Mouse (Mus musculus) forebrain, embryonic 16.5 days (tissue): Measurements from ENCODE around the gene Arl13a. TPM values are rescaled to one million over a fixed set of nuclear protein-coding genes. Genes with fewer than 3 reads are reported as not detected.
A peak's percentile ranks its signal among the peaks of the same experiment; 100 is the strongest.

Source experiments
- ATAC-seq: fragments of 200-750 bp; cut with Nextera tagmentation; 2 replicates; pipeline ENCODE4 v1.8.0; 2017; ENCODE audit warnings: mild to moderate bottlenecking, moderate library complexity
- H3K27ac ChIP-seq: fragments of 300-500 bp; sonication (generic); 2 replicates; pipeline ENCODE4 v1.5.1; 2014; ENCODE audit warnings: low read length, control low read depth
- H3K27me3 ChIP-seq: fragments of 300-500 bp; sonication (generic); replicated peaks from 2 replicates; pipeline ENCODE4 v1.6.1; 2014; ENCODE audit warnings: low read length; ENCODE audit not compliant: control insufficient read depth, insufficient read depth
- H3K36me3 ChIP-seq: fragments of 300-500 bp; sonication (generic); 2 replicates; pipeline ENCODE4 v1.6.1; 2014; ENCODE audit not compliant: control insufficient read depth, insufficient read depth
- H3K4me1 ChIP-seq: fragments of 300-500 bp; sonication (generic); replicated peaks from 2 replicates; pipeline ENCODE4 v1.6.1; 2014; ENCODE audit warnings: low read length; ENCODE audit not compliant: control insufficient read depth, insufficient read depth
- H3K4me2 ChIP-seq: fragments of 300-500 bp; sonication (generic); 2 replicates; pipeline ENCODE4 v1.6.1; 2014; ENCODE audit warnings: mild to moderate bottlenecking, low read length, control low read depth
- H3K4me3 ChIP-seq: fragments of 300-500 bp; sonication (generic); replicated peaks from 2 replicates; pipeline ENCODE4 v1.5.1; 2014; ENCODE audit warnings: mild to moderate bottlenecking, low read length, control low read depth
- H3K9ac ChIP-seq: fragments of 300-500 bp; sonication (generic); replicated peaks from 2 replicates; pipeline ENCODE4 v1.6.1; 2014; ENCODE audit warnings: low read depth, low read length, control low read depth
- H3K9me3 ChIP-seq: fragments of 300-500 bp; sonication (generic); 2 replicates; pipeline ENCODE4 v1.6.1; 2016; ENCODE audit warnings: low read length; ENCODE audit not compliant: control insufficient read depth
- WGBS: fragments of 180-500 bp; shearing (Covaris S2); extraction: QIAGEN DNeasy Blood & Tissue Kit; methylation state at CpG from one replicate; pipeline ENCODE4 v1.1.7; 2014; 5-methylcytosine and 5-hydroxymethylcytosine counted together
- polyA plus RNA-seq: library from polyadenylated mRNA; unstranded; fragments of >200 nt; fragmentation: Nextera tagmentation; extraction: Ambion mirVana; gene quantifications from 2 replicates; pipeline ENCODE4 v1.2.1, GENCODE M21; 2015

The Arl13a gene
- polyA plus RNA-seq, 1 experiment from 2014 or later, result not detected

DNA sequence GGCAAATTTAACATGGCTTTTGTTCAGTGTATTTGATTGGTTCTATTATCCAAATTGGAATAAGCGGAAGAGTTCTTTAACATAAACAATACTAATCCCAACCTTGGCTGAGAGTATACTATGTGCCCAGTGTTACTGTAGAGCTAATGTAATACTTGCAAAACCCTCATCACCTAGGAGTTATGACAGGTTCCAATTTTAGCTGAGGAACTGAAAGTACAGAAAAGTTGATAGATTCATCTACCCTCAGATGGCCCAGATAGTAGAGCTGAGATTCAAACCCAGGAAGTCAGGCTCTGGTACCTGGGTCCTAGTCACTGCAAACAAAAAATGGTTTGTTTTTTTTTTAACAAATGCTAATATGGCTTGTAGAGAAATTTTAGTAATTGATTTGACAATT lies 16.7 kb upstream of the Arl13a start:
- no peak overlapping the region for H3K9ac ChIP-seq
- no peak for ATAC-seq
- no peaks in the 10 kb centered on the region for H3K27me3 ChIP-seq
- H3K4me3 ChIP-seq, result no peak overlapping the region
- no peaks in the 10 kb centered on the region for H3K36me3 ChIP-seq
- 84% methylated on average over 1 of the region's 1 CpGs for WGBS
- H3K4me1 ChIP-seq, result 0 out of 2 replicates have a peak, but pooled peaks cover 2% of the 10 kb centered on the region
- no peak overlapping the region for H3K4me2 ChIP-seq
- H3K27ac ChIP-seq, result no peak overlapping the region
- no peaks in the 10 kb centered on the region for H3K9me3 ChIP-seq

DNA sequence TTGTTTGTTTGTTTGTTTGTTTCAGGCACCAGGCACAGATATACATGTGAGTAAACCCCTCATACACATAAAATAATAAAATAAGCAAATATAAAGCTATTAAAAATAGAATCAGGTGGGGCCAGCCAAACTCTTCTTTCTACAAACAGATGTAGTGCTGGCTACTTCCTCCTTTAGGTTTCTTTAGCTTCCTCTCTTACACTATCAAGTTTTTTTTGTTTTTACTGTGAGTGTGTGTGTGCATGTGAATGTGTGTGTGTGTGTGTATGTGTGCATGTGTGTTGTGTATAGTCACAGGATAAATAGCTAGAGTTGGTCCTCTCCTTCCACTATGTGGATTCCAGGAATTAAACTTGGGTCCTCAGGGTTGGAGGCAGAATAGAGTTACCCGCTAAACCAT lies 12.6 kb upstream of the Arl13a start:
- H3K27me3 ChIP-seq, result no peaks in the 10 kb centered on the region
- H3K4me1 ChIP-seq, result 0 out of 2 replicates have a peak, but pooled peaks cover 2% of the 10 kb centered on the region
- H3K36me3 ChIP-seq, result no peaks in the 10 kb centered on the region
- H3K4me3 ChIP-seq, result no peak overlapping the region
- H3K27ac ChIP-seq, result no peak overlapping the region
- WGBS, result 97% methylated on average over 1 of the region's 1 CpGs
- no peaks in the 10 kb centered on the region for H3K9me3 ChIP-seq
- no peak overlapping the region for H3K9ac ChIP-seq
- ATAC-seq, result no peak
- no peak overlapping the region for H3K4me2 ChIP-seq

DNA sequence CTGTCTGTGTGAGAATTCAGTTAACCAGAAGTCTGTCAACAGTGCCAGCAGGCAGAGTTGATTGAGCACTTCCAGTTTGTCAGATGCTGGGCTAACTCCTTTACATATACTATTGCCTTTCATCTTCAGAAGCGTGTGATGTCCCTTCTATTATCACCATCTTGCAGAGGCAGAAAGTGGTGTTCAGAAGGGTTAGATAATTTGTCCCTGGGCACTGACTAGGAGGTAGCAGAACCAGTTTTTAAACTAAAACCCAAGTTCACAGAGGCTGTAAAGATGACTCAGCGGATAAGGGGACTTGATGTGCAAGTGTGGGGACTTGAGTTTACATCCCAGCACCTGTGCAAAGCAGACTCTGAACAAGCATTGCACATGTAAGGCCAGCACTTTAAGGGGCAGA lies 21.2 kb downstream of the Arl13a start:
- no peaks in the 10 kb centered on the region for H3K9me3 ChIP-seq
- no peaks in the 10 kb centered on the region for H3K27me3 ChIP-seq
- no peak overlapping the region for H3K27ac ChIP-seq
- no peaks in the 10 kb centered on the region for H3K36me3 ChIP-seq
- ATAC-seq, result no peak
- H3K4me2 ChIP-seq, result no peak overlapping the region
- 87% methylated on average over 2 of the region's 2 CpGs for WGBS
- no peak overlapping the region for H3K9ac ChIP-seq
- H3K4me3 ChIP-seq, result no peak overlapping the region
- H3K4me1 ChIP-seq, result no peaks in the 10 kb centered on the region

DNA sequence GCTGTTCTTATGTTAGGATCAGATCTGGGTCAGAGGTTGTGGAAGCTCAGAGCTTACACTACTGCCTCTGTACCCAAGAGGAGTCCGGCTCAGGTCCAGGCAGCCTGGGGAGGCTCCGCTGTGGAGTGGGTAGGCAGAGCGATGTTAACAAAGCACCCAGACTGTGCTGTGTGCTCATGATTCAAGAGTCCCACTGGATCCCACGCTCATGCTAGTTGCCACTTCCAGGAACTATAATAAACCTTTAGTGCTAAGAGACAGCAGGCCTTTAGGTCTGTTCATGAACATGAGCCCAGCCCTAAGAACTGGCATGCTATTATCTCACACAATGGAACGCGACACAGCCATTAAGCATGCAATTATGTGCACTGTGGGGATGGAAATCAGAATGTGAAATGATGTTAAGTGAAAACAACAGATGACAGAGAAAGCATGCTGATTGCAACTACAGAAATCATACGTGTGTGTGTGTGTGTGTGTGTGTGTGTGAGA lies 23.9 kb downstream of the Arl13a start:
- no peaks in the 10 kb centered on the region for H3K9me3 ChIP-seq
- H3K27me3 ChIP-seq, result no peaks in the 10 kb centered on the region
- H3K27ac ChIP-seq, result no peak overlapping the region
- no peaks in the 10 kb centered on the region for H3K36me3 ChIP-seq
- ATAC-seq, result peak; percentile 54; the same call in 1 of the 2 replicates
- no peak overlapping the region for H3K4me2 ChIP-seq
- 59% methylated on average over 7 of the region's 7 CpGs for WGBS
- no peaks in the 10 kb centered on the region for H3K4me1 ChIP-seq
- H3K4me3 ChIP-seq, result no peak overlapping the region
- no peak overlapping the region for H3K9ac ChIP-seq

DNA sequence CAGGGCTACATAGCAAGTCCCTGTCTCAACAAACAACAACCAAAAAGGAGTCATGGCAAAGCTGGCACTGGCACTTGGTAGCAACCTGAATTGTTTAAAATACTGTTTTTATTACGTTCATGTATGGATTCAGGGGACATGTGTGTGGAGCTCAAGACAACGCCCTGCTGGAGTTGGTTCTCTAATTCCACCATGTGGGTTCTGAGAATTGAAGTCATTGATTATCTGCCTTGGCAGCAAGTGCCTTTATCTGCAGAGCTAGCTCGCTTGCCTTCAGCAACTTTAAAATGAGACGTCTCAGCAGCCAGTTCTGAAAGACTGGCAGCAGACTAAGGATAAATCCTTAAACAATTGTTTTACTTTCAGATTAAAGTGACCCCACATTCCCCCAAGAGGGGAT lies 30.9 kb downstream of the Arl13a start:
- no peak overlapping the region for H3K4me3 ChIP-seq
- H3K9ac ChIP-seq, result no peak overlapping the region

DNA sequence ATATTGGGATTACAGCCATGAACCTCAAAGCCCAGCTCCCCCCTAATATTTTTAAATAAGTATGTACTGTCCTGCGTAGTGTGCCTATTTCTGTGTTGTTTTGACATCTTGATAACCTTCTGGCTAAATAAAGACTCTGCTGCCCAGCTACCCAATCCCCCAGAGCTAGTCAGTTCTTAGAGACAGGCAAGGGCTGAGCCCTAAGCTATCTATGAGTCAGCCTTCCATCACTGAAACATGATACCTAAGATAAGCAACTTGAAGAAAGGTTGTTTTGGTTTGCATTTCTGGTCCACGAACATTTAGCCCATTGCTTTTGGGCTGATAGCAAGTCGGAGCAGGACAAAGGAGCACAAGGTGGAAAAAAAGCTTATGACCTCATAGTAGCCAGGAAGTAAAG lies 33.3 kb downstream of the Arl13a start:
- 82% methylated on average over 3 of the region's 3 CpGs for WGBS
- no peak for ATAC-seq

More for the DNA sequence above, 30.9 kb downstream of the Arl13a start:
- Histone ChIP-seq H3K4me2 (no peak overlapping the region), H3K36me3 (no peaks in the 10 kb centered on the region), H3K27ac (no peak overlapping the region), H3K9me3 (no peaks in the 10 kb centered on the region), H3K4me1 (no peaks in the 10 kb centered on the region), H3K27me3 (no peaks in the 10 kb centered on the region)
- ATAC-seq, result no peak
- WGBS, result 52% methylated on average over 4 of the region's 4 CpGs

DNA sequence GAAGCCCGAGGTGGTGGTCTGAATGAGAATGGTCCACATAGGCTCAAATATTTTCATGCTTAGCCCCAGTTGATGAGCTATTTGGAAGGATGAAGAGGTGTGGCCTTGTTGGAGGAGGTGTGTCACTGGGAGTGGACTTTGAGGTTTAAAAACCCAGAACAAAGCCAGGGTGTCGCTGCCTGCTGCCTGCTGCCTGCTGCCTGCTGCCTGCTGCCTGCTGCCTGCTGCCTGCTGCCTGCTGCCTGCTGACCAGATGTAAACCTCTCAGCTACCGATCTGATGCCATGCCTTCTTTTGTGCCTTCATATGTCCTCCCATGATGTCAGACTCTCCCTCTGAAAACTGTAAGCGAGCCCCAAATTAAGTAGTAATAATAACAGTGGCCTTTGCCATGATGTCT lies 34.6 kb downstream of the Arl13a start, which contains the start of gene Nox1:
Nox1 (minus strand) TSS at position 101 of the 400 bp plus-strand sequence.
- Histone ChIP-seq H3K27me3 (no peaks in the 10 kb centered on the region), H3K4me3 (no peak within 1 kb of the TSS), H3K9ac (no peak within 1 kb of the TSS), H3K36me3 (no peaks in the 10 kb centered on the region), H3K4me1 (no peaks in the 10 kb centered on the region), H3K4me2 (no peak within 1 kb of the TSS), H3K27ac (no peak within 1 kb of the TSS), H3K9me3 (no peaks in the 10 kb centered on the region)
- ATAC-seq, result no peak
- WGBS, result 61% methylated on average over 4 of the region's 4 CpGs

More for the DNA sequence above, 33.3 kb downstream of the Arl13a start:
- H3K27me3 ChIP-seq, result no peaks in the 10 kb centered on the region
- H3K27ac ChIP-seq, result no peak overlapping the region
- H3K4me1 ChIP-seq, result no peaks in the 10 kb centered on the region
- no peaks in the 10 kb centered on the region for H3K36me3 ChIP-seq
- no peak overlapping the region for H3K4me2 ChIP-seq
- no peaks in the 10 kb centered on the region for H3K9me3 ChIP-seq
- no peak overlapping the region for H3K4me3 ChIP-seq
- H3K9ac ChIP-seq, result no peak overlapping the region

DNA sequence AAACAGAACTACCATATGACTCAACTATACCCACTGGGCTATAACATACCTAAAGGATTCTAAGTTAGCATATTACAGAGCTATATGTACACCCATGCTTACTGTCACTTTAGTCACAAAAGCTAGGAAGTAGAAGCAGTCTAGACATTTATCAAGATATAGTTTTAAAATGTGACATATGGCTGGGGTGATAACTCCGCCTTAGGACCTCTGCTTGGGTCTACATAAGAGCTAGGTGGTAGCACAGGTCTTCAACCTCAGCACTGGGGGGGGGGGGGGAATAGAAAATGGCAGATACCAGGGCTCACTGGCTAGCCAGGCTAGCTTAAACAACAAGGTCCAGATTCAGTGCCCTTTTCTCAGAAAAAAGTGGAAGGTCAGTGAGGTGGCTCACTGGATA lies 45.7 kb downstream of the Arl13a start:
- no peak overlapping the region for H3K4me2 ChIP-seq
- H3K27ac ChIP-seq, result no peak overlapping the region
- no peak overlapping the region for H3K4me3 ChIP-seq
- H3K9ac ChIP-seq, result no peak overlapping the region
- no peak for ATAC-seq
- H3K27me3 ChIP-seq, result no peaks in the 10 kb centered on the region
- 100% methylated on average over 1 of the region's 1 CpGs for WGBS
- H3K36me3 ChIP-seq, result no peaks in the 10 kb centered on the region
- no peaks in the 10 kb centered on the region for H3K9me3 ChIP-seq
- no peaks in the 10 kb centered on the region for H3K4me1 ChIP-seq

DNA sequence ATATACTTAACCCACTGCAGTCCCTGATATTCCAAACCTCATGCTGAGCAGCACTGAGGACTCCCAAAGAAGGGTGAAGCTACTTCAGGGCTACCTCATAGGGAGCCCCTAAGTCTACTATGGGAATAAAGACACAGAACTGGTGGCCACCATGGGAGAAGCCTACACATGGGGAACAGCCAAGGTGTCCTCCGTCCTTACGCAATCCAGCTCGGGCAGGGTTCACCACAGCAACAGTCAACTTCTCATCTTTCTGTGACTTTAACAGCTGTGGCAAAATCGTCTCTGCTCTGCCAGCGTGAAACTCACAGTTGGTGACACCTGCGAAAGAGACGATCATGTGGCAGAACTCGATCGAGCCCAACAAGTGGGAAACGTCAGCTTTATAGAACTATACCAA lies 51.0 kb downstream of the Arl13a start:
- ATAC-seq, result no peak
- no peak overlapping the region for H3K4me2 ChIP-seq
- H3K36me3 ChIP-seq, result no peaks in the 10 kb centered on the region
- WGBS, result 95% methylated on average over 10 of the region's 10 CpGs
- no peaks in the 10 kb centered on the region for H3K9me3 ChIP-seq
- no peak overlapping the region for H3K27ac ChIP-seq
- H3K4me1 ChIP-seq, result no peaks in the 10 kb centered on the region
- no peak overlapping the region for H3K4me3 ChIP-seq
- no peaks in the 10 kb centered on the region for H3K27me3 ChIP-seq
- no peak overlapping the region for H3K9ac ChIP-seq

DNA sequence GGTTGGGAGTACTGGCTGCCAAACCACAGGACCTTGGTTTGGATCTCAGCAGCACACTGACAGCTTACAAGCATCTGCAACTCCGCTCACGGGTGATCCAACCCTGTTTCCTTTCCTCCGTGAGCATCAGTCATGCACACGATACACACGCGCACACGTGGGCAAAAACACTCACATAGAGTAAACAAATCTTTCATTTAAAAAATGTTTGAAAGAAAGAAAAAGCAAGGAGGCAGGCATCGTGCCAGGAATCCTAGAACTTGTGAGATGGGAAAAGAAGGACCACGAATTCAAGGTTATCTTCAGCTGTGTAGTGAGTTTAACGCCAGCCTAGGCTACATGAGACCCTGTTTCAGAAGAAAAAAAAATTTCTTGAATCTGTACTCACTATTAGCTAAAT lies 58.6 kb downstream of the Arl13a start:
- no peak overlapping the region for H3K4me3 ChIP-seq
- no peak overlapping the region for H3K4me2 ChIP-seq
- no peaks in the 10 kb centered on the region for H3K36me3 ChIP-seq
- no peaks in the 10 kb centered on the region for H3K9me3 ChIP-seq
- H3K4me1 ChIP-seq, result no peaks in the 10 kb centered on the region
- no peaks in the 10 kb centered on the region for H3K27me3 ChIP-seq
- 89% methylated on average over 10 of the region's 10 CpGs for WGBS
- no peak overlapping the region for H3K27ac ChIP-seq
- no peak overlapping the region for H3K9ac ChIP-seq
- no peak for ATAC-seq
